Mouse (Mus musculus): ENCODE data around the gene Ccdc107. TPM values are rescaled to one million over a fixed set of nuclear protein-coding genes. Genes with fewer than 3 reads are reported as not detected.
A peak's percentile ranks its signal among the peaks of the same experiment; 100 is the strongest.

The Ccdc107 gene
- polyA plus RNA-seq, 1 experiment from 2014 or later, result 55.4 TPM

DNA sequence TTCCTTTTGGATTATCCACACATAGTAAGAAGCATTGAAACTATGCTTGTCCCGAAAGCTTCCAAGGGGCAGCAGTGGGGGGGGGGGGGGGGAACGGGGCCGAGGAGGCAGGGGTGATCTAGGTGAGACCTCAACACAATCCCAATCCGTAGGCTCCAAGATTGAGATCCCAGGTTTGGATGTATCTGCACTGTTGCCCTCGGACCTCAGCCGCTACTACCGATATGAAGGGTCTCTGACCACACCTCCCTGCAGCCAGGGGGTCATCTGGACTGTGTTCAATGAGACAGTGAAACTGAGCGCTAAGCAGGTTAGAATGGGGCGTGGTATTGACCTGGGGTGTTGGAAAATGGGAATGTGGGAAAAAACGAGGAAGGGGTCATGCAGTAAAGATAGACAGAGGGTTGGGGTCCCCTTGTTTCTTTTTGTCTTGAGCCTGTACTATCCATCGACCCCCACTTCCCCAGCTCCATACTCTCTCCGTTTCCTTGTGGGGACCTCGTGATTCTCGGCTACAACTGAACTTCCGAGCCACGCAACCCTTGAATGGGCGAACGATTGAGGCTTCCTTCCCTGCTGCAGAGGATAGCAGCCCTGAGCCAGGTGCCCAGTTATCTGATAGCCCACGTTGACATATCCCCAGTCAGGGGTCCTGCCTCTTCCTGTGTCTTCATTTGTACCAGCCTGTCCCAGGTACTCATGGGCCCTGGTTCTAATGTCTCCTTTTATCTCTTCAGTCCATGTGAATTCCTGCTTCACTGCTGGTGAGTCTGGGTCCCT, 19.2 kb downstream of the Ccdc107 start:
- 74% methylated on average over 19 of the region's 19 CpGs for WGBS
- H3K27me3 ChIP-seq (ENCODE audit: control insufficient read depth, insufficient read depth, low read length), result peaks cover 3% of the 10 kb centered on the region; the same call in 1 of the 2 replicates
- H3K4me3 ChIP-seq (ENCODE audit: low read depth, low read length), result no peak overlapping the region
- H3K4me2 ChIP-seq (replicated peaks; ENCODE audit: low read depth, low read length), result no peak overlapping the region
- H3K4me1 ChIP-seq (replicated peaks; ENCODE audit: control insufficient read depth, insufficient read depth, low read length), result 0 out of 2 replicates have a peak, but pooled peaks cover 4% of the 10 kb centered on the region
- ATAC-seq (ENCODE audit: low FRiP score), result no peak
- no peak overlapping the region for H3K9ac ChIP-seq (ENCODE audit: low read depth, low read length)
- no peak for DNase-seq (ENCODE audit: low spot score)
- no peak overlapping the region for H3K27ac ChIP-seq (ENCODE audit: low read depth, low read length)
- no peaks in the 10 kb centered on the region for H3K36me3 ChIP-seq (ENCODE audit: control insufficient read depth, insufficient read depth, low read length)
- H3K9me3 ChIP-seq (ENCODE audit: control insufficient read depth, low read length), result no peaks in the 10 kb centered on the region

DNA sequence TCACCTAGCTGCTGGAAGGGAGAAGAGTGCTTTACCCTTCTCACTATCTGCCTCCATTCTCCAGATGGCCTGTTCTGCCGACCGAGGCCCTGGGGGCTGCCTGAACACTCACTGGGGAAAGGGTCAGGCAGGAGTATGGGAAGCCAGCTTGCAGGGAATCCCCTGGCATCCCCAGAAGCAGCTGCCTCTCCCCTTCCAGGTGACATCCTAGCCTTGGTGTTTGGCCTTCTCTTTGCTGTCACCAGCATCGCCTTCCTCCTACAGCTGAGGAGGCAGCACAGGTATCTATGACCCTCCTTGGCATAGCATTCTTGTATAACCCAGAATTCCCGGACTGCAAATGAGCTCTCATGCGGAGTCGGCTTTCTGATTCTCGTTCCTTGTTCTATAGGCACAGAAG, 20.0 kb downstream of the Ccdc107 start:
- Histone ChIP-seq H3K27me3 (ENCODE audit: control insufficient read depth, insufficient read depth, low read length) (no peaks in the 10 kb centered on the region), H3K9ac (ENCODE audit: low read depth, low read length) (no peak overlapping the region), H3K4me1 (replicated peaks; ENCODE audit: control insufficient read depth, insufficient read depth, low read length) (0 out of 2 replicates have a peak, but pooled peaks cover 4% of the 10 kb centered on the region), H3K27ac (ENCODE audit: low read depth, low read length) (no peak overlapping the region), H3K4me2 (replicated peaks; ENCODE audit: low read depth, low read length) (no peak overlapping the region), H3K4me3 (ENCODE audit: low read depth, low read length) (no peak overlapping the region), H3K9me3 (ENCODE audit: control insufficient read depth, low read length) (no peaks in the 10 kb centered on the region), H3K36me3 (ENCODE audit: control insufficient read depth, insufficient read depth, low read length) (no peaks in the 10 kb centered on the region)
- WGBS, result 68% methylated on average over 7 of the region's 7 CpGs
- DNase-seq (ENCODE audit: low spot score), result no peak
- no peak for ATAC-seq (ENCODE audit: low FRiP score)

DNA sequence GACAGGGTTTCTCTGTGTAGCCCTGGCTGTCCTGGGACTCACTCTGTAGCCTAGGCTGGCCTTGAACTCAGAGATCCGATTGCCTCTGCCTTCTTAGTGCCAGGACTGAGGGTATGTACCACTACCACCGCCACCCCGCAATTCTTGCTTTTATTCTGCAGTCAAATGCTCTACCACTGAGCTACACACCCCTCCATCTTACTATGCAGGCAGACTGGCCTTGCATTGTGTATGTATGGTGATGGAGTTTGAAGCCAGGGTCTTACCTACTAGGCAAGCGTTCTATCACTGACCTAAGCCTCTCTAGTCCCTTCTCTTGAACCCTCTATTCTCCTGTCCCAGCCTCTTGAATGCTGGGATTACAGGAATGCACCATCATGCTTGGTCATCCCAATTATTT, 20.6 kb downstream of the Ccdc107 start:
- H3K27ac ChIP-seq (ENCODE audit: low read depth, low read length), result no peak overlapping the region
- H3K4me2 ChIP-seq (replicated peaks; ENCODE audit: low read depth, low read length), result no peak overlapping the region
- H3K9ac ChIP-seq (ENCODE audit: low read depth, low read length), result no peak overlapping the region
- H3K36me3 ChIP-seq (ENCODE audit: control insufficient read depth, insufficient read depth, low read length), result no peaks in the 10 kb centered on the region
- H3K9me3 ChIP-seq (ENCODE audit: control insufficient read depth, low read length), result no peaks in the 10 kb centered on the region
- DNase-seq (ENCODE audit: low spot score) (no peak), ATAC-seq (ENCODE audit: low FRiP score) (no peak)
- 0 out of 2 replicates have a peak, but pooled peaks cover 4% of the 10 kb centered on the region for H3K4me1 ChIP-seq (replicated peaks; ENCODE audit: control insufficient read depth, insufficient read depth, low read length)
- H3K27me3 ChIP-seq (ENCODE audit: control insufficient read depth, insufficient read depth, low read length), result no peaks in the 10 kb centered on the region
- no peak overlapping the region for H3K4me3 ChIP-seq (ENCODE audit: low read depth, low read length)
- WGBS, result 80% methylated on average over 4 of the region's 4 CpGs

DNA sequence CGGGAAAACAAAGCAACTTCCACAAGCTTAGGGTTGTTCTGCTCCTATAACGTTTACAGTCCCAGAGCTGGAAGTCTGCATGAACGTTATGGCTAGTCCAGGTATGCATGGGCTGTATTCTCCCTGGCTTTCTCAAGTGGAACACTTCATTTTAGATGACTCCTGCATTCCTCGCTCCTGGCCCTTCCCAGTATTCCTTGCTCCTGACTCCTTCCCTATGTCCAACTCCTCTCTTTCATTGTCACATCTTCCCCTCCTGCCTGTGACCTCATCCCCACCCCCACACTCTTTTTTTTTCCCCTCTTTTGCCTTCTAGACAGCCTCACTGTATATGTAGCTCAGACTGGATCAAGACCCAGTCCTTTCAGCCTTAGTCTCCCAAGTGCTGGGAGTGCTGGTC, 21.1 kb downstream of the Ccdc107 start:
- H3K36me3 ChIP-seq (ENCODE audit: control insufficient read depth, insufficient read depth, low read length), result no peaks in the 10 kb centered on the region
- no peak overlapping the region for H3K27ac ChIP-seq (ENCODE audit: low read depth, low read length)
- no peaks in the 10 kb centered on the region for H3K9me3 ChIP-seq (ENCODE audit: control insufficient read depth, low read length)
- no peak overlapping the region for H3K9ac ChIP-seq (ENCODE audit: low read depth, low read length)
- 81% methylated on average over 4 of the region's 4 CpGs for WGBS
- no peak for DNase-seq (ENCODE audit: low spot score)
- no peak overlapping the region for H3K4me2 ChIP-seq (replicated peaks; ENCODE audit: low read depth, low read length)
- 0 out of 2 replicates have a peak, but pooled peaks cover 4% of the 10 kb centered on the region for H3K4me1 ChIP-seq (replicated peaks; ENCODE audit: control insufficient read depth, insufficient read depth, low read length)
- no peak overlapping the region for H3K4me3 ChIP-seq (ENCODE audit: low read depth, low read length)
- no peak for ATAC-seq (ENCODE audit: low FRiP score)
- H3K27me3 ChIP-seq (ENCODE audit: control insufficient read depth, insufficient read depth, low read length), result no peaks in the 10 kb centered on the region

DNA sequence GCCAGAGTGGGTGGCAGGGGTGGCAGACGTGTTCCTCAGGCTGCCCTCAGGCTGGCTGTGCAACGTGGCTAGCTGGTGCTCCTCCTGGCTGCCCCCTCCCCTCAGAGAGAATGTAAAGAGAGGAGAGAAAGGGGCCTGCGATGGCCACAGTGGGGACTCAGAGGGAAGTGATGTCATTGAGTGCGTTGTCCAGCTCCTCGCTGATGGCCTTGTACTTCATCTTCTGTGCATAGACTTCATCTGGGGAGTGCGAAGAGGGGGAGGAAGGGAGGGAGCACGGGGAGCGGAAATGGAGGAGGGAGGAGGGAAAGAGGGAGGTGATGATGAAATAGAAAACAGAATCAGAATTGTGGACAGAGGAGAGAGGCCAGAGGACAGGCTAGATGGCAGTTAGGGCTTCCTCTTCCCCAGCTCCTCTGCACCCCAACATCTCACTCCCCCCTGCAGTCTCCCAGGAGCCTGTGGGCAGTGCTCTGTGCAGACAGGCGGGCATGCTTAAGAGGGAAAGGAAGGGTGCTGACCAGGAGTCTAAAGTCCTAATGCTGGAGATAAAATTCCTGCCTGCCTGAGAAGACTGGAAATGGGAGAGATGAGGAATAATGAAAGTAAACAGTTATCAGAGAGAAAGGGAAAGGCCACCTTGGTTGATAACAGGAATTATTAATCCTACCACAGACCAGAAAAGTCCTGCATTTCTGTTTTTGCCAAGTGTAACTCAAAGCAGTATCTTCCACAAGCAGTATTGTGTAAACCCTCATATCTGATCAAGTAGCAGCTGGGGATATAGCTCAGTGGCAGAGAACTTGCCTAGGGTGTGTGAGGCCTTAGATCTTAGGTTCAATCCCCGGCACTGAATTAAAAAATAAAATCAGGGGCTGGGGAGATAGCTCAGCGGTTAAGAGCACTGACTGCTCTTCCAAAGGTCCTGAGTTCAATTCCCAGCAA, 23.3 kb downstream of the Ccdc107 start:
- Histone ChIP-seq H3K27me3 (ENCODE audit: control insufficient read depth, insufficient read depth, low read length) (no peaks in the 10 kb centered on the region), H3K4me2 (replicated peaks; ENCODE audit: low read depth, low read length) (no peak overlapping the region), H3K4me1 (replicated peaks; ENCODE audit: control insufficient read depth, insufficient read depth, low read length) (0 out of 2 replicates have a peak, but pooled peaks cover 4% of the 10 kb centered on the region), H3K9me3 (ENCODE audit: control insufficient read depth, low read length) (no peaks in the 10 kb centered on the region), H3K9ac (ENCODE audit: low read depth, low read length) (no peak overlapping the region), H3K36me3 (ENCODE audit: control insufficient read depth, insufficient read depth, low read length) (no peaks in the 10 kb centered on the region), H3K4me3 (ENCODE audit: low read depth, low read length) (no peak overlapping the region), H3K27ac (ENCODE audit: low read depth, low read length) (no peak overlapping the region)
- no peak for DNase-seq (ENCODE audit: low spot score)
- WGBS, result 76% methylated on average over 11 of the region's 11 CpGs
- ATAC-seq (ENCODE audit: low FRiP score), result no peak

DNA sequence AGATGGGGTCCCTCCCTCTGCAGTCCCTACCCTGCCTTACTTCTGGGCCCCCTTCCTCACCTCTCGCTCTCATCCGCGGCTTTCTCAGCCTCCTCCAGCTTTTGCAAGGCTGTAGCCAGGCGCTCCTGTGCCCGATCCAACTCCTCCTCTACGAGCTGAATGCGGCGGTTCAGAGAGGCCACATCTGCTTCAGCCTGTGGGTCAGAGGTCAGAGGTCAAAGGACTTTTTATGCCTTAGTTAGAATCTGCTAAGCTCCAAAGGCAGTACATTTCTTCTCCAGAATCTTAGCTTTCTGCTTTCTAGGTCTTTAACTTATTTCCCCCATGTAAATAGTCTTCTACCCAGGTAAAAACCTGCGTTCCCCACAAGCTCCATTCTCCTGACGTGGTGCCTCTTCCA, 26.9 kb downstream of the Ccdc107 start:
- Histone ChIP-seq H3K27ac (ENCODE audit: low read depth, low read length) (no peak overlapping the region), H3K9me3 (ENCODE audit: control insufficient read depth, low read length) (no peaks in the 10 kb centered on the region), H3K36me3 (ENCODE audit: control insufficient read depth, insufficient read depth, low read length) (no peaks in the 10 kb centered on the region), H3K9ac (ENCODE audit: low read depth, low read length) (no peak overlapping the region), H3K4me3 (ENCODE audit: low read depth, low read length) (no peak overlapping the region), H3K4me1 (replicated peaks; ENCODE audit: control insufficient read depth, insufficient read depth, low read length) (peaks cover 12% of the 10 kb centered on the region), H3K27me3 (ENCODE audit: control insufficient read depth, insufficient read depth, low read length) (peaks cover 26% of the 10 kb centered on the region), H3K4me2 (replicated peaks; ENCODE audit: low read depth, low read length) (0 out of 2 replicates have a peak overlapping the region, but pooled peaks have one; percentile 20)
- 11% methylated on average over 10 of the region's 10 CpGs for WGBS
- DNase-seq (ENCODE audit: low spot score) (no peak), ATAC-seq (ENCODE audit: low FRiP score) (no peak)

DNA sequence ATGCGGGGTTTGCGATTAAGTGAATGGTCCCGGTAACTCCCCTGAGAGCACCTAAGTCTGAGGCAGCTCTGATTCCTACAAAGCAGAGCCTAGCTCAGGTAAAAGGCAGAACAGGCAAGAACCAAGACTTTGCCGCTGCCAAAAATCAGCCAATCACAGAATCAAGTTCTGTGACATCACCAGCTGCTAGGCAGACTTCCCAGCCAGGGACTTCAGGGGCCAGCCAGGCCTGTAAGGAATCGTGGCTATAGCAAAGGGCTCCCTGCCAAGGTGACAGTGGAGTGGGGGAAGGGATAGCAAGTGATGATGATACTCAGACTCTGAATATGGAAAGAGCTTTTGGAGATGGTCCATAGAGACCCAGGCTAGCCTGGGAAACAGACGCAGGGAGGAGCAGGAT, 27.3 kb downstream of the Ccdc107 start:
- H3K27ac ChIP-seq (ENCODE audit: low read depth, low read length), result no peak overlapping the region
- peak; percentile 94 for DNase-seq (ENCODE audit: low spot score)
- no peaks in the 10 kb centered on the region for H3K36me3 ChIP-seq (ENCODE audit: control insufficient read depth, insufficient read depth, low read length)
- peak; percentile 50; the same call in 1 of the 2 replicates for ATAC-seq (ENCODE audit: low FRiP score)
- H3K9ac ChIP-seq (ENCODE audit: low read depth, low read length), result no peak overlapping the region
- H3K4me3 ChIP-seq (ENCODE audit: low read depth, low read length), result no peak overlapping the region
- 15% methylated on average over 6 of the region's 6 CpGs for WGBS
- peaks cover 30% of the 10 kb centered on the region for H3K27me3 ChIP-seq (ENCODE audit: control insufficient read depth, insufficient read depth, low read length)
- H3K4me1 ChIP-seq (replicated peaks; ENCODE audit: control insufficient read depth, insufficient read depth, low read length), result peaks cover 12% of the 10 kb centered on the region
- H3K4me2 ChIP-seq (replicated peaks; ENCODE audit: low read depth, low read length), result 0 out of 2 replicates have a peak overlapping the region, but pooled peaks have one; percentile 20
- H3K9me3 ChIP-seq (ENCODE audit: control insufficient read depth, low read length), result no peaks in the 10 kb centered on the region

DNA sequence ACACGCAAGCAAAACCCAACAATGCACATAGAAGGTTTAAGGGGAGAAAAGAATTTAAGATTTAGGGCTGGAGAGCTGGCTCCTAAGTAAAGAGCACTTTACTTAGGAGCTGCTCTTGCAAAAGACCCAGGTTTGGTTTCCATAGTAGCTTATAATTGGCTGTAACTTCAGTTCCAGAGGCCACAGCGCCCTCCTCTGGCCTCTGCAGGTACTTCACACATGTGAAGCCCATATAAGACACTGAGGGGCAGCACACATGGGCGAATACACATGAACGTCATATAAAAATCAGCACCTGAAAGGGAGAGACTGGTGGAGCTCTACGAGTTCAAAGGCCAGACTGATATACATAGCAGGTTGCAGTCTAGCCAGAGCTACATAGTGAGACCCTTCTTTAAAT, 35.2 kb downstream of the Ccdc107 start:
- ATAC-seq (ENCODE audit: low FRiP score) (no peak), DNase-seq (ENCODE audit: low spot score) (peak; percentile 37)
- 66% methylated on average over 5 of the region's 5 CpGs for WGBS
- H3K9me3 ChIP-seq (ENCODE audit: control insufficient read depth, low read length), result no peaks in the 10 kb centered on the region
- no peak overlapping the region for H3K4me3 ChIP-seq (ENCODE audit: low read depth, low read length)
- no peak overlapping the region for H3K4me2 ChIP-seq (replicated peaks; ENCODE audit: low read depth, low read length)
- H3K27ac ChIP-seq (ENCODE audit: low read depth, low read length), result no peak overlapping the region
- H3K36me3 ChIP-seq (ENCODE audit: control insufficient read depth, insufficient read depth, low read length), result peaks cover 5% of the 10 kb centered on the region; the same call in 1 of the 2 replicates
- no peak overlapping the region for H3K9ac ChIP-seq (ENCODE audit: low read depth, low read length)
- H3K27me3 ChIP-seq (ENCODE audit: control insufficient read depth, insufficient read depth, low read length), result peaks cover 24% of the 10 kb centered on the region
- H3K4me1 ChIP-seq (replicated peaks; ENCODE audit: control insufficient read depth, insufficient read depth, low read length), result peaks cover 8% of the 10 kb centered on the region

Measured in hindbrain, embryonic 11.5 days (tissue).